Mouse (Mus musculus) adrenal gland, adult (tissue): ENCODE data around the gene Gab3.
"Not testable (repeated sequence)": the region's sequence is repeated elsewhere in the genome, so short reads cannot be mapped to it uniquely, and the experiment has no call there.

Experiments used
- DNase-seq, 2 experiments: peaks; one replicate each; pipeline ENCODE4 v3.0.0; 2022 to 2023; ENCODE audit warnings: low spot score in 1 of 2; ENCODE audit not compliant: inconsistent age in 2 of 2

The Gab3 gene

DNA sequence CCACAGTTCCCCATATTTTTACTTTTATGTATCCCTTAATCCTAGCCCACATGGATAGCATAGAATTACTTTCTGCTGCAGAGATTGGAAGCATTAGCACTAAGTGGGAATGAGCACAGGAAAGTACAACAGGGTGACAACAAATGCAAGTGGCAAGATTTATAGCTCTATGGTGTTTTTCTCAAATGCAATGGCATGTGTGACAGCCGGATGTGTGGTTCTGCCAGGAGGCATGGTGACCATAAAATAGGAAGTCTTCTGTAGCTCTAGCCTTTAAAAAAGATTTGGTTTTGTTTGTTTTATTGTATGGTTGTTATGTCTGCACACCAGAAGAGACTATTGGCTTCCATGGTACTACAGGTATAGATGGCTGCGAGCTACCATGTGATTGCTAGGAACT, 50.1 kb downstream of the Gab3 start:
- no peak for DNase-seq

DNA sequence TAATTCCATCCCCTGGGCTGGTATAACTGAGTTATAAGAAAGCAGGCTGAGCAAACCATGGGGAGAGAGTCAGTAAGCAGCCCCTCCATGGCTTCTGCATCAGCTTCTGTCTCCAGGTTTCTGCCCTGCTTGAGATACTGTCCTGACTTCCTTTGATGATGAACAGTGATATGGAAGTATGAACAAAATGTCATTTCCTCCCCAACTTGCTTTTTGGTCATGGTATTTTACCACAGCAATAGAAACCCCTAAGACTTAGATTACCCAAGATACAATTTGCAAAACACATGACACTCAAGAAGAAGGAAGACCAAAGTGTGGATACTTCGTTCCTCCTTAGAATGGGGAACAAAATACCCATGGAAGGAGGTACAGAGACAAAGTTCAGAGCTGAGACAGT, 51.2 kb downstream of the Gab3 start:
- DNase-seq: not testable (repeated sequence)

DNA sequence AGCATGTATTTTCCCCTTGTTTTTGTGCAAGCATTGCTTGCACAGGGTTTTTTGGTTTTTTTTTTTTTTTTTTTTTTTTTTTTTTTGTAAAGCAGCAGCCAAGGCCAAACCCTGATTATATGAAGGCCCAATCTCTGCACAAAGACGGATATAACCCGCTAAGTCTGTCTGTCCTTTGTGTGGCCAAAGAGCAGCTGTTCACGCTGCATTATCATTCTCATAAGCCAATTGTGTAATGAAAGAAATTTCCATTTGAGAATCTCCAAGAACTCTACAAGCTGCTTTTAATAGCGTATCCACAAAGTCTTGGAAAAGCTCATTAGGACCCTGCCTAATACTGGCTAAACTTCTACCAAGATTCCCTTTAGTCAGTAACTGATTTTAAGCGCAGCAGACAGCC, 101.5 kb downstream of the Gab3 start:
- DNase-seq: no peak

DNA sequence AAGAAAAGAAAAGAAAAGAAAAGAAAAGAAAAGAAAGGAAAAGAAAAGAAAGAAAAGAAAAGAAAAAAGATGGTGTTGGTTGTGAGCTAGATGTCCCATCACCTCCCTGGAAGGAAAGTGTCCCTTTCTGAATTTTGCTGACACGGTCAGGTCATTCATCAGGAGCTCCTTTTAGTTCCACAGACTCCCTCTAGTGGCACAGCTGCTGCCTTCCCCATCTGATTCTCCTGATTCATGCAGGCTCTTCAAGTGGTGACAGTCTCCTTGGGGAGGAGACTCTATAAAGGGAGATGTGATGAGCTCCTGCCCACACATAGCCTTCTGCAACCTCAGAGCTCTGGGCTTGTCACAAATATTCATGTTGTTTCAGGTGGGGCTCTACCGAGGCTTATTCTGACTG, 122.4 kb downstream of the Gab3 start:
- DNase-seq: peak; percentile 6 to 40

DNA sequence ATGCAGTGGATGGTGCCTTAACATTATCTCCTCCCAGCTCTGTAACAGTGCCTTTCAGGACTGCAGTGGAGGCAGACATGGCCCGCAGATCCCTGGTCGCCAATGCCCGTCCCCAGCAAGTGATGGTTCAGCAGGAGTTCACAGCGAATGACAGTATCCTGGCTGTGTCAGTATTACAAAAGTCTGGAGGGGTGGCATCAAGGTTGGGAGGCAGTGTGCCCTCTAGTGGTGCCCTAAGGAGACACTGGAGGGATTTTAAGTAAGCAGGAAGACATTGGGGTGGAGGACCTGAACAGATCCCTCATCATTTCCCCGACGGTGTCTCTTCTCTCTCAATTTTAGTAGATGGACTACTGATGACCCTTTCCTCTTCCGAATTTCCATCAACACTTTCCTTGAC, 126.1 kb downstream of the Gab3 start:
- not testable (repeated sequence) for DNase-seq
